Mouse (Mus musculus): ENCODE data around the gene Nrsn2.
"Not testable (repeated sequence)": the region's sequence is repeated elsewhere in the genome, so short reads cannot be mapped to it uniquely, and the experiment has no call there.

Gene Nrsn2

GRCm38 (mm10) chr2:152392786-152393185 is 16.3 kb upstream of the Nrsn2 start:
- in situ Hi-C loops (cut with MseI, MboI): no loop called here

GRCm38 (mm10) chr2:152384191-152384590 is 7.8 kb upstream of the Nrsn2 start:
- in situ Hi-C loops (cut with MseI, MboI): no loop called here

GRCm38 (mm10) chr2:152375652-152376344 is 640 bp downstream of the Nrsn2 start:
- in situ Hi-C loops (cut with MseI, MboI): no loop called here

GRCm38 (mm10) chr2:152373547-152373946 is 2.9 kb downstream of the Nrsn2 start:
- in situ Hi-C loops (cut with MseI, MboI): no loop called here

GRCm38 (mm10) chr2:152372661-152373060 is 3.8 kb downstream of the Nrsn2 start:
- in situ Hi-C loops (cut with MseI, MboI): no loop called here

- in situ Hi-C loops (cut with MseI, MboI): no loop called here
Observed at GRCm38 (mm10) chr2:152372104-152372503, 4.3 kb downstream of the Nrsn2 start.

GRCm38 (mm10) chr2:152368532-152369140 is 7.8 kb downstream of the Nrsn2 start:
- in situ Hi-C loops (cut with MseI, MboI): no loop called here

- in situ Hi-C loops (cut with MseI, MboI): no loop called here
Observed at GRCm38 (mm10) chr2:152367917-152368316, 8.5 kb downstream of the Nrsn2 start.

- in situ Hi-C loops (cut with MseI, MboI): no loop called here
Observed at GRCm38 (mm10) chr2:152363245-152364147, 12.9 kb downstream of the Nrsn2 start.

- in situ Hi-C loops (cut with MseI, MboI): no loop called here
Observed at GRCm38 (mm10) chr2:152361193-152361592, 15.2 kb downstream of the Nrsn2 start.

GRCm38 (mm10) chr2:152360271-152360775 is 16.1 kb downstream of the Nrsn2 start:
- in situ Hi-C loops (cut with MseI, MboI): no loop called here

GRCm38 (mm10) chr2:152359616-152360015 is 16.8 kb downstream of the Nrsn2 start:
- in situ Hi-C loops (cut with MseI, MboI): no loop called here

GRCm38 (mm10) chr2:152358977-152359376 is 17.5 kb downstream of the Nrsn2 start:
- in situ Hi-C loops (cut with MseI, MboI): not testable (repeated sequence)

- in situ Hi-C loops (cut with MseI, MboI): no loop called here
Observed at GRCm38 (mm10) chr2:152357254-152357653, 19.2 kb downstream of the Nrsn2 start.

- in situ Hi-C loops (cut with MseI, MboI): no loop called here
Observed at GRCm38 (mm10) chr2:152349842-152350540, 26.4 kb downstream of the Nrsn2 start.

- in situ Hi-C loops (cut with MseI, MboI): no loop called here
Observed at GRCm38 (mm10) chr2:152349205-152349604, 27.2 kb downstream of the Nrsn2 start.

GRCm38 (mm10) chr2:152347722-152348121 is 28.7 kb downstream of the Nrsn2 start:
- in situ Hi-C loops (cut with MseI, MboI): no loop called here

- in situ Hi-C loops (cut with MseI, MboI): no loop called here
Observed at GRCm38 (mm10) chr2:152346776-152347465, 29.5 kb downstream of the Nrsn2 start.

GRCm38 (mm10) chr2:152345393-152345792 is 31.0 kb downstream of the Nrsn2 start:
- in situ Hi-C loops (cut with MseI, MboI): no loop called here

- in situ Hi-C loops (cut with MseI, MboI): no loop called here
Observed at GRCm38 (mm10) chr2:152344909-152345308, 31.5 kb downstream of the Nrsn2 start.

- in situ Hi-C loops (cut with MseI, MboI): no loop called here
Observed at GRCm38 (mm10) chr2:152344361-152344760, 32.1 kb downstream of the Nrsn2 start.

Data from mouse trophoblast stem cell (cell line).